Mouse (Mus musculus) stomach, postnatal 0 days (tissue): ENCODE data around the gene Fgfr2.

Experiments used
- CTCF ChIP-seq: IDR thresholded peaks from 2 replicates; pipeline ENCODE4 v1.5.1; 2016; ENCODE audit warnings: antibody characterized with exemption, low read depth, mild to moderate bottlenecking, moderate library complexity
- EP300 ChIP-seq: optimal IDR thresholded peaks from 2 replicates; pipeline ENCODE3; 2016; ENCODE audit warnings: antibody characterized with exemption

DNA sequence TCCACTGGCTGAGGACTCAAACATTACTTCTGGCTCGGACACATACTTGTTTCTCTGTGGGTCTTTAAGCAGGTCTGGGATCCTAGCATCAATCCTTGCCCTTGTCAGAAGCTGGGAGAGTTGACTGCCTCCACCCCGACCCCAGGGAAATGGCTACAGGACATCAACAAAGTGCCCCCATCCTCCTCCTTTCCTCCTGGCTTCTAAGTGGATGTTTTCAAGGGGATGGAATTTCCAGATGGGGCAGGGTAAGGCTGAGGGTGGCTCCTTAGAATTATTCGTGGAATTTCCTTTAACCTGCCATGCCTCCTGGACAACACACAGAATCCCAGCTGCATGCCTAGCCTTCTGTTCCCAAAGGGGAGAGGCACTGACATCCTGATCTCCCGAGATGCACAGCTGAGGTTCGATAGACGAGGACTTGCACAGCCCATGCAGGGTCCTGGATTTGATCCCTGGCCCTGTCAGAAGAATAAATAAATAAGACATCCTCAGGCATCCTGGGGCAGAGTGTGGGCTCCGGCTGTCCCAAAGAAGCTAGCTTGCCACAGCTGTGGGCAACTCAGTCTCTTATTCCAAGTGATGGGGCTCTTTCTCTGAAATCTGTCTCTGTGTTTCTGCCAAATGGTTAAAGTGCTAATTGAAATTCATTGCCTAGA lies 925.2 kb downstream of the Fgfr2 start:
- no peak for TF ChIP-seq CTCF
- no peak for TF ChIP-seq EP300
